Mouse (Mus musculus): ENCODE results near the gene Nkx2-5.
A peak's percentile ranks its signal among the peaks of the same experiment; 100 is the strongest.

Gene Nkx2-5

GRCm38 (mm10) chr17:26844909-26845148, at the start of gene Nkx2-5:
Nkx2-5 (minus strand) TSS chr17:26845009.
- no peak for DNase-seq (ENCODE audit: low spot score in 2 of 2)

- no peak for DNase-seq (ENCODE audit: low spot score in 2 of 2)
Observed at GRCm38 (mm10) chr17:26894342-26894741, 49.5 kb upstream of the Nkx2-5 start.

GRCm38 (mm10) chr17:26893492-26893891, 48.7 kb upstream of the Nkx2-5 start:
- DNase-seq (ENCODE audit: low spot score in 2 of 2): no peak

- DNase-seq (ENCODE audit: low spot score in 2 of 2): no peak
Observed at GRCm38 (mm10) chr17:26892635-26893375, 48.0 kb upstream of the Nkx2-5 start.

- DNase-seq (ENCODE audit: low spot score in 2 of 2): no peak
Observed at GRCm38 (mm10) chr17:26887926-26888325, 43.1 kb upstream of the Nkx2-5 start.

GRCm38 (mm10) chr17:26886047-26886749, 41.4 kb upstream of the Nkx2-5 start:
- DNase-seq (ENCODE audit: low spot score in 2 of 2): peak; percentile 65 to 86

- peak; percentile 65 to 82 for DNase-seq (ENCODE audit: low spot score in 2 of 2)
Observed at GRCm38 (mm10) chr17:26884995-26885926, 40.5 kb upstream of the Nkx2-5 start.

- no peak for DNase-seq (ENCODE audit: low spot score in 2 of 2)
Observed at GRCm38 (mm10) chr17:26883585-26883984, 38.8 kb upstream of the Nkx2-5 start.

- DNase-seq (ENCODE audit: low spot score in 2 of 2): no peak
Observed at GRCm38 (mm10) chr17:26882706-26883105, 37.9 kb upstream of the Nkx2-5 start.

- DNase-seq (ENCODE audit: low spot score in 2 of 2): no peak
Observed at GRCm38 (mm10) chr17:26879235-26879634, 34.4 kb upstream of the Nkx2-5 start.

GRCm38 (mm10) chr17:26877927-26878326, 33.1 kb upstream of the Nkx2-5 start:
- DNase-seq (ENCODE audit: low spot score in 2 of 2): no peak

- DNase-seq (ENCODE audit: low spot score in 2 of 2): no peak
Observed at GRCm38 (mm10) chr17:26874542-26874941, 29.7 kb upstream of the Nkx2-5 start.

GRCm38 (mm10) chr17:26873502-26873901, 28.7 kb upstream of the Nkx2-5 start:
- DNase-seq (ENCODE audit: low spot score in 2 of 2): no peak

- DNase-seq (ENCODE audit: low spot score in 2 of 2): no peak
Observed at GRCm38 (mm10) chr17:26872870-26873269, 28.1 kb upstream of the Nkx2-5 start.

GRCm38 (mm10) chr17:26868756-26869155, 23.9 kb upstream of the Nkx2-5 start:
- DNase-seq (ENCODE audit: low spot score in 2 of 2): no peak

GRCm38 (mm10) chr17:26865156-26865555, 20.3 kb upstream of the Nkx2-5 start:
- no peak for DNase-seq (ENCODE audit: low spot score in 2 of 2)

GRCm38 (mm10) chr17:26864343-26864742, 19.5 kb upstream of the Nkx2-5 start:
- DNase-seq (ENCODE audit: low spot score in 2 of 2): no peak

GRCm38 (mm10) chr17:26861793-26862192, 17.0 kb upstream of the Nkx2-5 start:
- no peak for DNase-seq (ENCODE audit: low spot score in 2 of 2)

GRCm38 (mm10) chr17:26861383-26861782, 16.6 kb upstream of the Nkx2-5 start:
- DNase-seq (ENCODE audit: low spot score in 2 of 2): no peak

GRCm38 (mm10) chr17:26860906-26861305, 16.1 kb upstream of the Nkx2-5 start:
- DNase-seq (ENCODE audit: low spot score in 2 of 2): no peak

- DNase-seq (ENCODE audit: low spot score in 2 of 2): no peak
Observed at GRCm38 (mm10) chr17:26852262-26852661, 7.5 kb upstream of the Nkx2-5 start.

GRCm38 (mm10) chr17:26851136-26851460, 6.3 kb upstream of the Nkx2-5 start:
- DNase-seq (ENCODE audit: low spot score in 2 of 2): no peak
